Mouse (Mus musculus) G1E (cell line): Measurements from ENCODE around the gene 1110032F04Rik.

Experiments used
- CTCF ChIP-seq: IDR thresholded peaks from 2 replicates; pipeline ENCODE4 v1.5.1; 2012; ENCODE audit warnings: low read depth, low read length, inconsistent platforms, mixed read lengths
- GATA1 ChIP-seq: IDR thresholded peaks from 2 replicates; pipeline ENCODE4 v1.6.1; 2012; ENCODE audit warnings: borderline replicate concordance, low read length, inconsistent platforms, mixed read lengths
- POLR2AphosphoS5 ChIP-seq: IDR thresholded peaks from 2 replicates; pipeline ENCODE4 v1.6.1; 2012; ENCODE audit warnings: low read depth, low read length, inconsistent platforms; ENCODE audit not compliant: insufficient replicate concordance
- TAL1 ChIP-seq: conservative IDR thresholded peaks from 2 replicates; pipeline ENCODE4 v1.6.1; 2012; ENCODE audit warnings: low read depth, low read length, inconsistent platforms, mixed read lengths

GRCm38 (mm10) chr3:68840206-68840605 lies 29.2 kb upstream of the 1110032F04Rik start:
- no peak for TF ChIP-seq CTCF
- TF ChIP-seq GATA1, result no peak
- TF ChIP-seq TAL1, result no peak
- TF ChIP-seq POLR2AphosphoS5, result no peak
